Comparison of ENCODE assay signal across 8 mouse cellular contexts in genomic region chr11:118248150-118249011, GRCm38 (mm10). TPM values are rescaled to one million over a fixed set of nuclear protein-coding genes. Genes with fewer than 3 reads are reported as not detected.
DNase-seq lines count a peak whose midpoint lies in the region; ATAC-seq and TF ChIP-seq lines count a peak whose summit lies in the region.

Gene Cyth1 (minus strand): TSS chr11:118248592.

- WGBS in forebrain, embryonic 10.5 days: under 1% methylated on average over 86 of the region's 86 CpGs
- under 1% methylated on average over 86 of the region's 86 CpGs for WGBS in heart, embryonic 15.5 days
- under 1% methylated on average over 82 of the region's 86 CpGs for WGBS in liver, embryonic 14.5 days (ENCODE audit: insufficient replicate concordance)
- under 1% methylated on average over 74 of the region's 86 CpGs for WGBS in neural tube, embryonic 11.5 days
- WGBS in stomach, postnatal 0 days: under 1% methylated on average over 73 of the region's 86 CpGs

- no peak for TF ChIP-seq CTCF in liver, embryonic 14.5 days (IDR thresholded peaks at IDR 0.05; ENCODE audit: low read depth)
- TF ChIP-seq CTCF in stomach, postnatal 0 days (IDR thresholded peaks at IDR 0.05; ENCODE audit: low read depth): peak; percentile 39

- TF ChIP-seq EP300 in liver, embryonic 14.5 days (IDR thresholded peaks at IDR 0.05; ENCODE audit: low read depth): no peak
- no peak for TF ChIP-seq EP300 in stomach, postnatal 0 days (optimal IDR thresholded peaks at IDR 0.05)

- peak within 1 kb of the TSS; percentile 93 for H3K4me3 ChIP-seq in forebrain, embryonic 10.5 days
- peak within 1 kb of the TSS; percentile 67 for H3K4me3 ChIP-seq in heart, embryonic 15.5 days
- H3K4me3 ChIP-seq in liver, embryonic 14.5 days (ENCODE audit: insufficient read depth in 1 of 2, low read depth in 2 of 2, low read length in 2 of 2): peak within 1 kb of the TSS; percentile 67 to 73
- H3K4me3 ChIP-seq in neural tube, embryonic 11.5 days (ENCODE audit: low read depth, low read length): peak within 1 kb of the TSS; percentile 83
- H3K4me3 ChIP-seq in stomach, postnatal 0 days (ENCODE audit: low read depth, low read length): peak within 1 kb of the TSS; percentile 91

- H3K27ac ChIP-seq in forebrain, embryonic 10.5 days: peak within 1 kb of the TSS; percentile 86
- H3K27ac ChIP-seq in heart, embryonic 15.5 days: peak within 1 kb of the TSS; percentile 96
- peak within 1 kb of the TSS; percentile 59 for H3K27ac ChIP-seq in liver, embryonic 14.5 days
- peak within 1 kb of the TSS; percentile 46; the same call in 1 of the 2 replicates for H3K27ac ChIP-seq in neural tube, embryonic 11.5 days (ENCODE audit: low read depth, low read length)
- H3K27ac ChIP-seq in stomach, postnatal 0 days (replicated peaks): peak within 1 kb of the TSS; percentile 93

- ATAC-seq in heart, embryonic 15.5 days (replicated peaks; ENCODE audit: insufficient number of reproducible peaks, insufficient read depth, low FRiP score, low read depth): peak; percentile 95
- ATAC-seq in liver, embryonic 14.5 days (ENCODE audit: insufficient read depth): peak; percentile 97
- peak; percentile 93 for ATAC-seq in neural tube, embryonic 11.5 days (ENCODE audit: insufficient read depth, low FRiP score, low TSS enrichment)
- peak; percentile 95 for ATAC-seq in stomach, postnatal 0 days (ENCODE audit: low FRiP score, low TSS enrichment)

- H3K36me3 ChIP-seq in forebrain, embryonic 10.5 days (replicated peaks): no peaks in the 10 kb centered on the region
- no peaks in the 10 kb centered on the region for H3K36me3 ChIP-seq in heart, embryonic 15.5 days
- H3K36me3 ChIP-seq in liver, embryonic 14.5 days (replicated peaks; ENCODE audit: control insufficient read depth, insufficient read depth, low read depth): no peaks in the 10 kb centered on the region
- H3K36me3 ChIP-seq in neural tube, embryonic 11.5 days (ENCODE audit: control insufficient read depth, insufficient read depth, low read length): no peaks in the 10 kb centered on the region
- H3K36me3 ChIP-seq in stomach, postnatal 0 days (ENCODE audit: control insufficient read depth, insufficient read depth, low read length): no peaks in the 10 kb centered on the region

- peak; percentile 98 to 99 for DNase-seq in CD8-positive naive resting alpha-beta T cell, adult 2 months (ENCODE audit: low read depth in 2 of 2, low spot score in 2 of 2)
- peak; percentile 99 for DNase-seq in c-Kit-positive CD71-negative TER-119-negative erythroid progenitor cells, embryonic 14.5 days (ENCODE audit: low read depth)
- peak; percentile 99 for DNase-seq in forebrain, embryonic 10.5 days (ENCODE audit: extremely low spot score, low spot score)
- DNase-seq in kidney, postnatal 25 days: peak; percentile 99 to 100
- DNase-seq in liver, embryonic 14.5 days (ENCODE audit: low read depth in 3 of 3, low spot score in 3 of 3): peak; percentile 97
- DNase-seq in neural tube, embryonic 11.5 days (ENCODE audit: low spot score): peak; percentile 99
- DNase-seq in stomach, postnatal 0 days (ENCODE audit: low spot score): peak; percentile 100

- H3K4me2 ChIP-seq in heart, embryonic 15.5 days: peak within 1 kb of the TSS; percentile 66
- H3K4me2 ChIP-seq in liver, embryonic 14.5 days (ENCODE audit: low read depth): peak within 1 kb of the TSS; percentile 97
- peak within 1 kb of the TSS; percentile 94 for H3K4me2 ChIP-seq in neural tube, embryonic 11.5 days (ENCODE audit: low read depth)
- peak within 1 kb of the TSS; percentile 96 for H3K4me2 ChIP-seq in stomach, postnatal 0 days (replicated peaks; ENCODE audit: low read depth)

- no peaks in the 10 kb centered on the region for H3K9me3 ChIP-seq in forebrain, embryonic 10.5 days
- no peaks in the 10 kb centered on the region for H3K9me3 ChIP-seq in heart, embryonic 15.5 days (replicated peaks)
- H3K9me3 ChIP-seq in liver, embryonic 14.5 days (ENCODE audit: control insufficient read depth, low read length): no peaks in the 10 kb centered on the region
- H3K9me3 ChIP-seq in neural tube, embryonic 11.5 days (ENCODE audit: control insufficient read depth, low read length): no peaks in the 10 kb centered on the region
- H3K9me3 ChIP-seq in stomach, postnatal 0 days (ENCODE audit: control insufficient read depth, low read length): no peaks in the 10 kb centered on the region

- peak within 1 kb of the TSS; percentile 83 for H3K9ac ChIP-seq in heart, embryonic 15.5 days
- peak within 1 kb of the TSS; percentile 74 for H3K9ac ChIP-seq in liver, embryonic 14.5 days (replicated peaks)
- peak within 1 kb of the TSS; percentile 83 for H3K9ac ChIP-seq in neural tube, embryonic 11.5 days (ENCODE audit: low read length)
- peak within 1 kb of the TSS; percentile 95 for H3K9ac ChIP-seq in stomach, postnatal 0 days (ENCODE audit: low read length)

- peaks cover 12% of the 10 kb centered on the region for H3K27me3 ChIP-seq in forebrain, embryonic 10.5 days (ENCODE audit: poor library complexity, severe bottlenecking)
- H3K27me3 ChIP-seq in heart, embryonic 15.5 days: no peaks in the 10 kb centered on the region
- no peaks in the 10 kb centered on the region for H3K27me3 ChIP-seq in liver, embryonic 14.5 days (ENCODE audit: control insufficient read depth, insufficient read depth, low read length)
- H3K27me3 ChIP-seq in neural tube, embryonic 11.5 days (ENCODE audit: control insufficient read depth, insufficient read depth, low read length): no peaks in the 10 kb centered on the region
- no peaks in the 10 kb centered on the region for H3K27me3 ChIP-seq in stomach, postnatal 0 days (ENCODE audit: control insufficient read depth, insufficient read depth, low read length)

- peaks cover 29% of the 10 kb centered on the region for H3K4me1 ChIP-seq in forebrain, embryonic 10.5 days
- peaks cover 32% of the 10 kb centered on the region for H3K4me1 ChIP-seq in heart, embryonic 15.5 days (replicated peaks)
- peaks cover 0 to 12% of the 10 kb centered on the region in 2 experiments; a peak in 3 of 4 replicates for H3K4me1 ChIP-seq in liver, embryonic 14.5 days (replicated peaks; ENCODE audit: control insufficient read depth in 2 of 2, insufficient read depth in 2 of 2, low read length in 1 of 2)
- H3K4me1 ChIP-seq in neural tube, embryonic 11.5 days (ENCODE audit: control insufficient read depth, insufficient read depth, low read length): peaks cover 11% of the 10 kb centered on the region
- H3K4me1 ChIP-seq in stomach, postnatal 0 days (replicated peaks; ENCODE audit: control insufficient read depth, insufficient read depth): peaks cover 7% of the 10 kb centered on the region

RNA-seq across cellular contexts. Expression of gene Cyth1, which starts in this region (rescaled TPM):
- polyA plus RNA-seq in forebrain, embryonic 10.5 days (2016; fragmentation: Nextera tagmentation; extraction: Ambion mirVana): 10.1 and 11.5 TPM in 2 replicates
- polyA plus RNA-seq in heart, embryonic 15.5 days (2015; fragmentation: Nextera tagmentation; extraction: Ambion mirVana): 18.0 and 24.4 TPM in 2 replicates
- polyA plus RNA-seq in liver, embryonic 14.5 days (2012; rRNA removed): 2.1 and 2.7 TPM in 2 replicates
- 1.7 and 1.9 TPM in 2 replicates for polyA plus RNA-seq in liver, embryonic 14.5 days (2014; fragmentation: Nextera tagmentation; extraction: Ambion mirVana)
- polyA plus RNA-seq in neural tube, embryonic 11.5 days (2014; fragmentation: Nextera tagmentation; extraction: Ambion mirVana): 15.6 and 15.8 TPM in 2 replicates
- polyA plus RNA-seq in stomach, postnatal 0 days (2015; fragmentation: Nextera tagmentation; extraction: Ambion mirVana): 13.1 and 13.3 TPM in 2 replicates

Comparison
In these comparisons a context has a peak if more than half of its experiments do, and no peak if none do; other contexts are left out.
1. Peak in every context shown above with its lines: DNase-seq, ATAC-seq, H3K4me3 ChIP-seq and H3K27ac ChIP-seq.
2. H3K27ac ChIP-seq: peak in every context shown above with its lines; median percentile 96 in heart, embryonic 15.5 days; 93 in stomach, postnatal 0 days; 86 in forebrain, embryonic 10.5 days; 59 in liver, embryonic 14.5 days; 46 in neural tube, embryonic 11.5 days.